Mouse (Mus musculus): ENCODE data around the gene Tmem161a. TPM values are rescaled to one million over a fixed set of nuclear protein-coding genes. Genes with fewer than 3 reads are reported as not detected.
"Not testable (repeated sequence)": the region's sequence is repeated elsewhere in the genome, so short reads cannot be mapped to it uniquely, and the experiment has no call there.

Gene Tmem161a
- polyA plus RNA-seq, 1 experiment from 2014 or later: 64.9 TPM

- H3K27me3 ChIP-seq: no peaks in the 10 kb centered on the region
- no peak for ATAC-seq
- no peak for TF ChIP-seq CTCF (IDR thresholded peaks at IDR 0.05)
- in situ Hi-C loops (cut with MboI; ENCODE audit: low pct_unique_long_range_greater_than_20kb): no loop called here
- ChIA-PET CTCF (interaction anchor here (1.0 kb wide), 1 partner anchor 17 kb away, joined by 4 read pairs; no protein-coding TSS in a partner anchor), POLR2A (interaction anchor here (1.0 kb wide), 1 partner anchor 8 kb away, joined by 3 read pairs; no protein-coding TSS in a partner anchor)
- DNase-seq (ENCODE audit: low read depth, low spot score): no peak
Observed at GRCm38 (mm10) chr8:70203072-70203471, 30.9 kb downstream of the Tmem161a start.

- CTCF ChIA-PET: no interaction called here
- TF ChIP-seq CTCF (IDR thresholded peaks at IDR 0.05): no peak
- POLR2A ChIA-PET: no interaction called here
- ATAC-seq: no peak
- in situ Hi-C loops (cut with MboI; ENCODE audit: low pct_unique_long_range_greater_than_20kb): no loop called here
- no peak for DNase-seq (ENCODE audit: low read depth, low spot score)
- no peaks in the 10 kb centered on the region for H3K27me3 ChIP-seq
Observed at GRCm38 (mm10) chr8:70204757-70205156, 32.6 kb downstream of the Tmem161a start.

- no peaks in the 10 kb centered on the region for H3K27me3 ChIP-seq
- CTCF ChIA-PET: interaction anchor here (1.2 kb wide), 1 partner anchor 8 kb away, joined by 3 read pairs; no protein-coding TSS in a partner anchor
- no peak for ATAC-seq
- no peak for DNase-seq (ENCODE audit: low read depth, low spot score)
- no peak for TF ChIP-seq CTCF (IDR thresholded peaks at IDR 0.05)
- in situ Hi-C loops (cut with MboI; ENCODE audit: low pct_unique_long_range_greater_than_20kb): no loop called here
- POLR2A ChIA-PET: no interaction called here
Observed at GRCm38 (mm10) chr8:70208130-70208529, 36.0 kb downstream of the Tmem161a start.

- DNase-seq (ENCODE audit: low read depth, low spot score) (no peak), ATAC-seq (no peak)
- in situ Hi-C loops (cut with MboI; ENCODE audit: low pct_unique_long_range_greater_than_20kb): no loop called here
- POLR2A ChIA-PET: no interaction called here
- no peaks in the 10 kb centered on the region for H3K27me3 ChIP-seq
- CTCF ChIA-PET: interaction anchor here (1.5 kb wide), 1 partner anchor 9 kb away, joined by 6 read pairs; no protein-coding TSS in a partner anchor
- no peak for TF ChIP-seq CTCF (IDR thresholded peaks at IDR 0.05)
Observed at GRCm38 (mm10) chr8:70210538-70210937, 38.4 kb downstream of the Tmem161a start.

- CTCF ChIA-PET: no interaction called here
- no peaks in the 10 kb centered on the region for H3K27me3 ChIP-seq
- ATAC-seq (no peak), DNase-seq (ENCODE audit: low read depth, low spot score) (no peak)
- no peak for TF ChIP-seq CTCF (IDR thresholded peaks at IDR 0.05)
- POLR2A ChIA-PET: no interaction called here
- in situ Hi-C loops (cut with MboI; ENCODE audit: low pct_unique_long_range_greater_than_20kb): no loop called here
Observed at GRCm38 (mm10) chr8:70211275-70211674, 39.1 kb downstream of the Tmem161a start.

- POLR2A ChIA-PET: interaction anchor here (1.0 kb wide), 1 partner anchor 17 kb away, joined by 3 read pairs; no protein-coding TSS in a partner anchor
- in situ Hi-C loops (cut with MboI; ENCODE audit: low pct_unique_long_range_greater_than_20kb): no loop called here
- CTCF ChIA-PET: interaction anchor here (0.7 to 1.6 kb wide), 2 partner anchors 33 to 141 kb away, joined by 3 read pairs; no protein-coding TSS in a partner anchor
- DNase-seq (ENCODE audit: low read depth, low spot score) (no peak), ATAC-seq (no peak)
- no peak for TF ChIP-seq CTCF (IDR thresholded peaks at IDR 0.05)
- no peaks in the 10 kb centered on the region for H3K27me3 ChIP-seq
Observed at GRCm38 (mm10) chr8:70211726-70212111, 39.6 kb downstream of the Tmem161a start.

GRCm38 (mm10) chr8:70212112-70213055 is 40.2 kb downstream of the Tmem161a start, which contains the start of gene Slc25a42:
Slc25a42 (minus strand) TSS chr8:70212305.
- peak; percentile 97 for ATAC-seq
- POLR2A ChIA-PET: interaction anchor here (1.0 to 1.7 kb wide), 2 partner anchors 17 to 53 kb away, joined by 3 read pairs; no protein-coding TSS in a partner anchor
- H3K27me3 ChIP-seq: no peaks in the 10 kb centered on the region
- DNase-seq (ENCODE audit: low read depth, low spot score): peak; percentile 98
- in situ Hi-C loops (cut with MboI; ENCODE audit: low pct_unique_long_range_greater_than_20kb): no loop called here
- no peak for TF ChIP-seq CTCF (IDR thresholded peaks at IDR 0.05)
- CTCF ChIA-PET: interaction anchor here (0.7 to 1.6 kb wide), 4 partner anchors 9 to 142 kb away, joined by 3 to 4 read pairs (median 4); no protein-coding TSS in a partner anchor

- ChIA-PET POLR2A (no interaction called here), CTCF (interaction anchor here (1.2 kb wide), 1 partner anchor 15 kb away, joined by 3 read pairs; no protein-coding TSS in a partner anchor)
- ATAC-seq (no peak), DNase-seq (ENCODE audit: low read depth, low spot score) (no peak)
- no peaks in the 10 kb centered on the region for H3K27me3 ChIP-seq
- TF ChIP-seq CTCF (IDR thresholded peaks at IDR 0.05): no peak
- in situ Hi-C loops (cut with MboI; ENCODE audit: low pct_unique_long_range_greater_than_20kb): no loop called here
Observed at GRCm38 (mm10) chr8:70214411-70214810, 42.3 kb downstream of the Tmem161a start.

- DNase-seq (ENCODE audit: low read depth, low spot score): no peak
- in situ Hi-C loops (cut with MboI; ENCODE audit: low pct_unique_long_range_greater_than_20kb): no loop called here
- POLR2A ChIA-PET: no interaction called here
Observed at GRCm38 (mm10) chr8:70215092-70215491, 42.9 kb downstream of the Tmem161a start.

GRCm38 (mm10) chr8:70216161-70216560 is 44.0 kb downstream of the Tmem161a start:
- POLR2A ChIA-PET: interaction anchor here (0.6 to 1.4 kb wide), 2 partner anchors 54 to 163 kb away, joined by 3 to 4 read pairs; no protein-coding TSS in a partner anchor
- in situ Hi-C loops (cut with MboI; ENCODE audit: low pct_unique_long_range_greater_than_20kb); DNase-seq (ENCODE audit: low read depth, low spot score): not testable (repeated sequence)

More at GRCm38 (mm10) chr8:70215092-70215491, 42.9 kb downstream of the Tmem161a start:
- TF ChIP-seq CTCF (IDR thresholded peaks at IDR 0.05): no peak
- ATAC-seq: no peak
- CTCF ChIA-PET: interaction anchor here (1.2 kb wide), 1 partner anchor 15 kb away, joined by 3 read pairs; no protein-coding TSS in a partner anchor
- no peaks in the 10 kb centered on the region for H3K27me3 ChIP-seq

More at GRCm38 (mm10) chr8:70216161-70216560, 44.0 kb downstream of the Tmem161a start:
- ATAC-seq, H3K27me3 ChIP-seq: not testable (repeated sequence)
- CTCF ChIA-PET: interaction anchor here (0.7 kb wide), 1 partner anchor 10 kb away, joined by 3 read pairs; no protein-coding TSS in a partner anchor
